Mouse (Mus musculus) small intestine, adult 2 months (tissue): ENCODE results near the gene Gabpb2.

Experiments used
- CTCF ChIP-seq: fragments of 200-500 bp; IDR thresholded peaks from 2 replicates; pipeline ENCODE4 v1.5.1; 2012; ENCODE audit warnings: low read depth, mild to moderate bottlenecking, control low read depth, inconsistent platforms, low read length, moderate library complexity, mixed read lengths; ENCODE audit not compliant: insufficient replicate concordance, insufficient read length; ENCODE audit errors: extremely low read depth
- POLR2A ChIP-seq: fragments of 200-500 bp; IDR thresholded peaks from 2 replicates; pipeline ENCODE4 v1.6.1; 2012; ENCODE audit warnings: low read depth, mild to moderate bottlenecking, control low read depth, inconsistent platforms, low read length, moderate library complexity

GRCm38 (mm10) chr3:95246465-95247231 is 28.9 kb upstream of the Gabpb2 start:
- no peak for TF ChIP-seq CTCF
- TF ChIP-seq POLR2A, result no peak
